Mouse (Mus musculus) hindbrain, embryonic 16.5 days (tissue): Measurements from ENCODE around the gene Mtf1. TPM values are rescaled to one million over a fixed set of nuclear protein-coding genes. Genes with fewer than 3 reads are reported as not detected.

Experiments
- ATAC-seq: fragments of 200-750 bp; cut with Nextera tagmentation; 2 replicates; pipeline ENCODE4 v1.8.0; 2017; ENCODE audit warnings: moderate TSS enrichment, moderate library complexity
- H3K27ac ChIP-seq: fragments of 300-500 bp; sonication (generic); 2 replicates; pipeline ENCODE4 v1.5.1; 2014; ENCODE audit warnings: low read depth, mild to moderate bottlenecking, control low read depth, low read length, moderate library complexity
- H3K27me3 ChIP-seq: fragments of 300-500 bp; sonication (generic); replicated peaks from 2 replicates; pipeline ENCODE4 v1.6.1; 2014; ENCODE audit warnings: low read length; ENCODE audit not compliant: control insufficient read depth, insufficient read depth
- H3K36me3 ChIP-seq: fragments of 300-500 bp; sonication (generic); 2 replicates; pipeline ENCODE4 v1.6.1; 2014; ENCODE audit warnings: mild to moderate bottlenecking, low read length, moderate library complexity, mixed read lengths; ENCODE audit not compliant: control insufficient read depth, insufficient read depth
- H3K4me1 ChIP-seq: fragments of 300-500 bp; sonication (generic); 2 replicates; pipeline ENCODE4 v1.6.1; 2014; ENCODE audit warnings: low read depth, low read length; ENCODE audit not compliant: control insufficient read depth, insufficient read depth
- H3K4me2 ChIP-seq: fragments of 300-500 bp; sonication (generic); 2 replicates; pipeline ENCODE4 v1.6.1; 2014; ENCODE audit warnings: mild to moderate bottlenecking, low read length, control low read depth, moderate library complexity
- H3K4me3 ChIP-seq: fragments of 300-500 bp; sonication (generic); 2 replicates; pipeline ENCODE4 v1.5.1; 2014; ENCODE audit warnings: mild to moderate bottlenecking, low read length, control low read depth, moderate library complexity
- H3K9ac ChIP-seq: fragments of 300-500 bp; sonication (generic); 2 replicates; pipeline ENCODE4 v1.6.1; 2014; ENCODE audit warnings: low read depth, mild to moderate bottlenecking, control low read depth, low read length, moderate library complexity
- H3K9me3 ChIP-seq: fragments of 300-500 bp; sonication (generic); 2 replicates; pipeline ENCODE4 v1.6.1; 2014; ENCODE audit warnings: mild to moderate bottlenecking, low read length, moderate library complexity; ENCODE audit not compliant: control insufficient read depth
- WGBS: fragments of 180-500 bp; shearing (Covaris S2); extraction: QIAGEN DNeasy Blood & Tissue Kit; methylation state at CpG from one replicate; pipeline ENCODE4 v1.1.7; 2014; 5-methylcytosine and 5-hydroxymethylcytosine counted together
- polyA plus RNA-seq: library from polyadenylated mRNA; unstranded; fragments of >200 nt; fragmentation: Nextera tagmentation; extraction: Ambion mirVana; gene quantifications from 2 replicates; pipeline ENCODE4 v1.2.1, GENCODE M21; 2015

Mtf1 gene
- polyA plus RNA-seq, 1 experiment from 2014 or later, result 14.0 TPM

- WGBS, result 90% methylated on average over 1 of the region's 1 CpGs
- Histone ChIP-seq H3K4me2 (no peak overlapping the region), H3K36me3 (peaks cover 25% of the 10 kb centered on the region), H3K4me3 (no peak overlapping the region), H3K27me3 (no peaks in the 10 kb centered on the region), H3K4me1 (no peaks in the 10 kb centered on the region), H3K9ac (no peak overlapping the region), H3K9me3 (no peaks in the 10 kb centered on the region), H3K27ac (no peak overlapping the region)
- no peak for ATAC-seq
These were observed 39.1 kb downstream of the Mtf1 start for GRCm38 (mm10) chr4:124840998-124841397.

- Histone ChIP-seq H3K27me3 (no peaks in the 10 kb centered on the region), H3K9me3 (no peaks in the 10 kb centered on the region), H3K4me1 (peaks cover 5% of the 10 kb centered on the region; the same call in 1 of the 2 replicates), H3K9ac (no peak overlapping the region), H3K27ac (no peak overlapping the region), H3K4me3 (no peak overlapping the region), H3K4me2 (no peak overlapping the region), H3K36me3 (peaks cover 22% of the 10 kb centered on the region)
- WGBS, result 49% methylated on average over 11 of the region's 11 CpGs
- ATAC-seq, result peak; percentile 26; the same call in 1 of the 2 replicates
These were observed 41.6 kb downstream of the Mtf1 start for GRCm38 (mm10) chr4:124843493-124843892.

GRCm38 (mm10) chr4:124847573-124847972 lies 45.7 kb downstream of the Mtf1 start:
- no peak overlapping the region for H3K4me3 ChIP-seq
- no peak overlapping the region for H3K4me2 ChIP-seq
- peaks cover 3% of the 10 kb centered on the region; the same call in 1 of the 2 replicates for H3K36me3 ChIP-seq
- 7% methylated on average over 8 of the region's 8 CpGs for WGBS
- no peak overlapping the region for H3K27ac ChIP-seq
- H3K4me1 ChIP-seq, result peaks cover 24% of the 10 kb centered on the region
- H3K9me3 ChIP-seq, result no peaks in the 10 kb centered on the region
- no peak for ATAC-seq
- no peak overlapping the region for H3K9ac ChIP-seq
- H3K27me3 ChIP-seq, result no peaks in the 10 kb centered on the region

GRCm38 (mm10) chr4:124849631-124850260 lies 47.8 kb downstream of the Mtf1 start:
- ATAC-seq, result peak; percentile 48
- Histone ChIP-seq H3K9ac (peak overlapping the region; percentile 92), H3K4me2 (peak overlapping the region; percentile 83), H3K9me3 (no peaks in the 10 kb centered on the region), H3K27ac (peak overlapping the region; percentile 97), H3K4me3 (peak overlapping the region; percentile 93), H3K27me3 (no peaks in the 10 kb centered on the region), H3K4me1 (peaks cover 26% of the 10 kb centered on the region), H3K36me3 (peaks cover 9% of the 10 kb centered on the region; the same call in 1 of the 2 replicates)
- 2% methylated on average over 24 of the region's 24 CpGs for WGBS

- peaks cover 26% of the 10 kb centered on the region for H3K4me1 ChIP-seq
- peak; percentile 93 for ATAC-seq
- H3K4me2 ChIP-seq, result peak within 1 kb of the TSS; percentile 91
- peak within 1 kb of the TSS; percentile 97 for H3K27ac ChIP-seq
- no peaks in the 10 kb centered on the region for H3K27me3 ChIP-seq
- H3K9me3 ChIP-seq, result no peaks in the 10 kb centered on the region
- peaks cover 9% of the 10 kb centered on the region; the same call in 1 of the 2 replicates for H3K36me3 ChIP-seq
- under 1% methylated on average over 40 of the region's 90 CpGs for WGBS
- H3K4me3 ChIP-seq, result peak within 1 kb of the TSS; percentile 93
- H3K9ac ChIP-seq, result peak within 1 kb of the TSS; percentile 92
These were observed 48.5 kb downstream of the Mtf1 start, which contains the start of gene Yrdc for GRCm38 (mm10) chr4:124850261-124850913. Yrdc (plus strand) TSS chr4:124850679.

- H3K4me1 ChIP-seq, result peaks cover 26% of the 10 kb centered on the region
- H3K4me2 ChIP-seq, result peak within 1 kb of the TSS; percentile 91
- under 1% methylated on average over 72 of the region's 75 CpGs for WGBS
- peaks cover 10% of the 10 kb centered on the region for H3K36me3 ChIP-seq
- peak within 1 kb of the TSS; percentile 93 for H3K4me3 ChIP-seq
- H3K9ac ChIP-seq, result peak within 1 kb of the TSS; percentile 92
- peak; percentile 53 for ATAC-seq
- H3K27ac ChIP-seq, result peak within 1 kb of the TSS; percentile 97
- H3K27me3 ChIP-seq, result no peaks in the 10 kb centered on the region
- H3K9me3 ChIP-seq, result no peaks in the 10 kb centered on the region
These were observed 49.2 kb downstream of the Mtf1 start, which contains the start of gene 1110065P20Rik for GRCm38 (mm10) chr4:124850933-124851658. 1110065P20Rik (minus strand) TSS chr4:124851196.

GRCm38 (mm10) chr4:124856294-124856693 lies 54.4 kb downstream of the Mtf1 start:
- H3K36me3 ChIP-seq, result peaks cover 29% of the 10 kb centered on the region
- WGBS, result 92% methylated on average over 8 of the region's 8 CpGs

GRCm38 (mm10) chr4:124858370-124858769 lies 56.5 kb downstream of the Mtf1 start:
- H3K4me3 ChIP-seq, result no peak overlapping the region
- WGBS, result 77% methylated on average over 5 of the region's 5 CpGs
- H3K4me2 ChIP-seq, result no peak overlapping the region
- no peaks in the 10 kb centered on the region for H3K9me3 ChIP-seq
- peaks cover 29% of the 10 kb centered on the region for H3K36me3 ChIP-seq
- no peak overlapping the region for H3K27ac ChIP-seq
- no peak for ATAC-seq
- H3K27me3 ChIP-seq, result no peaks in the 10 kb centered on the region
- H3K4me1 ChIP-seq, result peaks cover 18% of the 10 kb centered on the region
- no peak overlapping the region for H3K9ac ChIP-seq

More at GRCm38 (mm10) chr4:124856294-124856693, 54.4 kb downstream of the Mtf1 start:
- H3K4me2 ChIP-seq, result no peak overlapping the region
- no peak for ATAC-seq
- no peak overlapping the region for H3K9ac ChIP-seq
- H3K4me3 ChIP-seq, result no peak overlapping the region
- no peak overlapping the region for H3K27ac ChIP-seq
- H3K4me1 ChIP-seq, result peaks cover 26% of the 10 kb centered on the region
- H3K9me3 ChIP-seq, result no peaks in the 10 kb centered on the region
- no peaks in the 10 kb centered on the region for H3K27me3 ChIP-seq

GRCm38 (mm10) chr4:124860446-124860845 lies 58.5 kb downstream of the Mtf1 start:
- no peak overlapping the region for H3K27ac ChIP-seq
- H3K4me2 ChIP-seq, result peak overlapping the region; percentile 87
- no peak overlapping the region for H3K4me3 ChIP-seq
- H3K9ac ChIP-seq, result no peak overlapping the region
- H3K27me3 ChIP-seq, result no peaks in the 10 kb centered on the region
- no peaks in the 10 kb centered on the region for H3K9me3 ChIP-seq
- peaks cover 21% of the 10 kb centered on the region for H3K36me3 ChIP-seq
- no peak for ATAC-seq
- peaks cover 18% of the 10 kb centered on the region for H3K4me1 ChIP-seq
- 20% methylated on average over 7 of the region's 7 CpGs for WGBS
